Mouse (Mus musculus): ENCODE measurements at regions not wholly inside any gene's neighbourhood (a gene's known extent, or its start where the extent isn't known, plus 50 kb on each side); places are given as distances from the start of the nearest gene placed in this dataset.

GRCm38 (mm10) chr4:131508154-131508553 lies 329.9 kb downstream of the Ptpru start:
- TF ChIP-seq POLR2A (IDR thresholded peaks at IDR 0.05; ENCODE audit: low read depth, low read length) (no peak), CTCF (IDR thresholded peaks at IDR 0.05; ENCODE audit: borderline replicate concordance, insufficient read depth, low read length) (no peak)

All from embryonic fibroblast, embryonic 13.5 days (primary cell).